Mouse (Mus musculus): Measurements from ENCODE around the gene Olfr1426. TPM values are rescaled to one million over a fixed set of nuclear protein-coding genes. Genes with fewer than 3 reads are reported as not detected.
"Not testable (repeated sequence)": the region's sequence is repeated elsewhere in the genome, so short reads cannot be mapped to it uniquely, and the experiment has no call there.

Gene Olfr1426
- polyA plus RNA-seq (2012; rRNA removed): 0.06 TPM in 1 of 2 replicates, not detected in the other

- DNase-seq (ENCODE audit: extremely low spot score in 1 of 2, low spot score in 1 of 2): no peak
Observed at GRCm38 (mm10) chr19:12091913-12092312, at the start of gene Olfr1426. Olfr1426 (minus strand) TSS chr19:12092013.

GRCm38 (mm10) chr19:12134289-12134688, 42.5 kb upstream of the Olfr1426 start:
- peak in 1 of 2 experiments; percentile 78 for DNase-seq (ENCODE audit: extremely low spot score in 1 of 2, low spot score in 1 of 2)

GRCm38 (mm10) chr19:12123103-12123502, 31.3 kb upstream of the Olfr1426 start, which contains the start of gene Olfr76:
Olfr76 (minus strand) TSS chr19:12123203.
- DNase-seq (ENCODE audit: extremely low spot score in 1 of 2, low spot score in 1 of 2): no peak

- no peak for DNase-seq (ENCODE audit: extremely low spot score in 1 of 2, low spot score in 1 of 2)
Observed at GRCm38 (mm10) chr19:12116464-12116863, 24.7 kb upstream of the Olfr1426 start.

GRCm38 (mm10) chr19:12115797-12116196, 24.0 kb upstream of the Olfr1426 start, which contains the start of gene Olfr1428:
Olfr1428 (minus strand) TSS chr19:12115897.
- no peak for DNase-seq (ENCODE audit: extremely low spot score in 1 of 2, low spot score in 1 of 2)

GRCm38 (mm10) chr19:12113807-12114206, 22.0 kb upstream of the Olfr1426 start:
- DNase-seq (ENCODE audit: extremely low spot score in 1 of 2, low spot score in 1 of 2): no peak

GRCm38 (mm10) chr19:12104541-12104940, 12.7 kb upstream of the Olfr1426 start:
- DNase-seq (ENCODE audit: extremely low spot score in 1 of 2, low spot score in 1 of 2): peak in 1 of 2 experiments; percentile 31

GRCm38 (mm10) chr19:12103234-12103633, 11.4 kb upstream of the Olfr1426 start, which contains the start of gene Olfr1427:
Olfr1427 (minus strand) TSS chr19:12103334.
- no peak for DNase-seq (ENCODE audit: extremely low spot score in 1 of 2, low spot score in 1 of 2)

- DNase-seq (ENCODE audit: extremely low spot score in 1 of 2, low spot score in 1 of 2): not testable (repeated sequence)
Observed at GRCm38 (mm10) chr19:12077631-12078030, 14.2 kb downstream of the Olfr1426 start, which contains the start of gene Olfr1425. Olfr1425 (minus strand) TSS chr19:12077731.

GRCm38 (mm10) chr19:12069546-12069945, 22.3 kb downstream of the Olfr1426 start:
- DNase-seq (ENCODE audit: extremely low spot score in 1 of 2, low spot score in 1 of 2): not testable (repeated sequence)

GRCm38 (mm10) chr19:12067806-12068205, 24.0 kb downstream of the Olfr1426 start:
- not testable (repeated sequence) for DNase-seq (ENCODE audit: extremely low spot score in 1 of 2, low spot score in 1 of 2)

- DNase-seq (ENCODE audit: extremely low spot score in 1 of 2, low spot score in 1 of 2): not testable (repeated sequence)
Observed at GRCm38 (mm10) chr19:12062582-12062981, 29.2 kb downstream of the Olfr1426 start, which contains the start of gene Olfr1424. Olfr1424 (minus strand) TSS chr19:12062682.

- no peak for DNase-seq (ENCODE audit: extremely low spot score in 1 of 2, low spot score in 1 of 2)
Observed at GRCm38 (mm10) chr19:12043163-12043562, 48.6 kb downstream of the Olfr1426 start.

GRCm38 (mm10) chr19:12041217-12041616, 50.6 kb downstream of the Olfr1426 start, which contains the start of gene Olfr1423:
Olfr1423 (minus strand) TSS chr19:12041317.
- no peak for DNase-seq (ENCODE audit: extremely low spot score in 1 of 2, low spot score in 1 of 2)

- no peak for DNase-seq (ENCODE audit: extremely low spot score in 1 of 2, low spot score in 1 of 2)
Observed at GRCm38 (mm10) chr19:12037727-12038126, 54.1 kb downstream of the Olfr1426 start.

Other genes with a start within 250 kb of the Olfr1426 start
- gene Olfr1418, start 230.9 kb downstream of the Olfr1426 start, polyA plus RNA-seq (2012; rRNA removed): not detected in 2 replicates
- 0.18 and 0.19 TPM in 2 replicates for gene Olfr1419, start 216.9 kb downstream of the Olfr1426 start, polyA plus RNA-seq (2012; rRNA removed)
- gene Olfr1420, start 205.4 kb downstream of the Olfr1426 start, polyA plus RNA-seq (2012; rRNA removed): 0.15 TPM in 1 of 2 replicates, not detected in the other
- 21.0 and 21.2 TPM in 2 replicates for gene Patl1, start 179.6 kb downstream of the Olfr1426 start, polyA plus RNA-seq (2012; rRNA removed)
- 34.9 and 36.3 TPM in 2 replicates for gene Osbp, start 126.1 kb downstream of the Olfr1426 start, polyA plus RNA-seq (2012; rRNA removed)
- gene Olfr1423, start 50.7 kb downstream of the Olfr1426 start, polyA plus RNA-seq (2012; rRNA removed): not detected in 2 replicates
- gene Olfr1424, start 29.3 kb downstream of the Olfr1426 start, polyA plus RNA-seq (2012; rRNA removed): not detected in 2 replicates
- not detected in 2 replicates for gene Olfr1425, start 14.3 kb downstream of the Olfr1426 start, polyA plus RNA-seq (2012; rRNA removed)
- 0.13 TPM in 1 of 2 replicates, not detected in the other for gene Olfr1427, start 11.3 kb upstream of the Olfr1426 start, polyA plus RNA-seq (2012; rRNA removed)
- 0.38 TPM in 1 of 2 replicates, not detected in the other for gene Olfr1428, start 23.9 kb upstream of the Olfr1426 start, polyA plus RNA-seq (2012; rRNA removed)
- 0.06 TPM in 1 of 2 replicates, not detected in the other for gene Olfr76, start 31.2 kb upstream of the Olfr1426 start, polyA plus RNA-seq (2012; rRNA removed)
- gene Olfr1555-ps1, start 78.1 kb upstream of the Olfr1426 start, polyA plus RNA-seq (2012; rRNA removed): 0.06 TPM in 1 of 2 replicates, not detected in the other
- not detected in 2 replicates for gene Olfr1431, start 108.6 kb upstream of the Olfr1426 start, polyA plus RNA-seq (2012; rRNA removed)
- not detected in 2 replicates for gene Olfr1432, start 140.6 kb upstream of the Olfr1426 start, polyA plus RNA-seq (2012; rRNA removed)
- not detected in 2 replicates for gene Olfr262, start 149.6 kb upstream of the Olfr1426 start, polyA plus RNA-seq (2012; rRNA removed)
- not detected in 2 replicates for gene Olfr235, start 169.0 kb upstream of the Olfr1426 start, polyA plus RNA-seq (2012; rRNA removed)
- gene Olfr1434, start 187.8 kb upstream of the Olfr1426 start, polyA plus RNA-seq (2012; rRNA removed): not detected in 2 replicates
- not detected in 2 replicates for gene Olfr1436, start 207.1 kb upstream of the Olfr1426 start, polyA plus RNA-seq (2012; rRNA removed)
- not detected in 2 replicates for gene Olfr1437, start 233.1 kb upstream of the Olfr1426 start, polyA plus RNA-seq (2012; rRNA removed)
- gene Olfr1438-ps1, start 243.9 kb upstream of the Olfr1426 start, polyA plus RNA-seq (2012; rRNA removed): not detected in 2 replicates

All from frontal cortex, adult 2 months (tissue).